Mouse (Mus musculus) heart, postnatal 36 days (tissue): ENCODE data around the gene Scaf11. TPM values are rescaled to one million over a fixed set of nuclear protein-coding genes. Genes with fewer than 3 reads are reported as not detected.
A peak's percentile ranks its signal among the peaks of the same experiment; 100 is the strongest.
"Not testable (repeated sequence)": the region's sequence is repeated elsewhere in the genome, so short reads cannot be mapped to it uniquely, and the experiment has no call there.

Source experiments
- DNase-seq, 2 experiments: peaks; one replicate each; pipeline ENCODE4 v3.0.0; 2021 to 2022
- intact Hi-C: fragments of 180-260 bp; cut with DNase I; formaldehyde crosslinking; loops from one replicate; pipeline ENCODE4 v1.15.1; 2025
- total RNA-seq, 2 experiments: library from RNA; stranded (reverse); gene quantifications; 2 replicates each; pipeline ENCODE4 v1.2.3; 2021

Scaf11 gene
- total RNA-seq, 2 experiments from 2014 or later, result 47.0 to 54.8 TPM

- intact Hi-C loops, result no loop called here
- DNase-seq, result no peak
Measured at GRCm38 (mm10) chr15:96466362-96466903, 5.8 kb upstream of the Scaf11 start.

- DNase-seq, result no peak
- intact Hi-C loops, result no loop called here
Measured at GRCm38 (mm10) chr15:96465076-96465475, 4.4 kb upstream of the Scaf11 start.

- intact Hi-C loops, result no loop called here
- DNase-seq, result no peak
Measured at GRCm38 (mm10) chr15:96463821-96464220, 3.2 kb upstream of the Scaf11 start.

- intact Hi-C loops, result no loop called here
- DNase-seq, result no peak
Measured at GRCm38 (mm10) chr15:96462611-96463010, 2.0 kb upstream of the Scaf11 start.

DNA sequence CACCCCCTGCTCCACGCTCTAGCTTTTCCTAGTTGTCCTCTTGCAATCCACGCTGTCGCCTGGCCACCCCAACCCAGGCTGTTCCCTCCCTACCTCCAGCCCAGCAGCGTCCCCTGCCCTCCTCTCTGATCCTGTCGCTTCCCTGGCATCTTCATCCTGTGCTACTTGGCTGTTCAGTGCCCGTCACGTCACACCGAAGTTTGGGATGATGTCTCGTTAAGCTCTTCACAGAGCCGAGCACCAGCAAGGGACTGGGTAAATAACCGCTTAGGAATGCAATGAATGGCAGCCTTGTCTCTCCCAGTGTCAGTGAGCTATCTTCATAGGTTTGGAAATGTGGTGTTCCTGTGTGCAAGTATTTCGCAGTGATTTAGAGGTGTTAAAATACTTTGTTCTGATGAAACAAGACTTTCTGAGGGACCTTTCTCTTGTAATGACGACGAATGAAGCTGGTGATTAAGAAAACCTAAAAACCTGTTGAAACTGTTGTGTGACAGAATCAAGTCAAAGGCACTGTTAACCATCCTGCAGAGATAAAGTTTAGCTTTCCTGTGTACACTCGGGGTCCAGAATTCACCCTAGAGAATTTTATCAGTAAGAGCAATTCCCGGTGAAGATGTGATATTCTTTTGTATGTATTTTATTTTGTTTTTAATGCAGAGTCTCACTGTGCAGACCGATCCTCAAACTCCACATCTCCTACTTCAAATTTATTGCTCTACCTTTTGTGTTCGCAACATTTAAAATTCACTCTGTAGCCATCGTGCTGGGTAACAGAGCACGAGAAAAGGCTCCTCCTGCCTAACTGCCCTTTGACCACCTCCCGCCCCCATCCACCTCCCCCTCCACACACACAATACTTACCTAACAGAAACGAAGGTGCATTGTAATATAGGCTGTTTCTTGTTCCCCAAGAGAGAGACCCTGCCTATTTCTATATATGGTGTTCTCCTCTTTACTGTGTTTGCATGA lies 1.2 kb upstream of the Scaf11 start:
- no peak for DNase-seq
- intact Hi-C loops, result loop anchor here (2.0 kb wide), 1 partner anchor 177 kb away; no protein-coding TSS in a partner anchor

GRCm38 (mm10) chr15:96460451-96460729 lies 253 bp downstream of the Scaf11 start:
- DNase-seq, result no peak
- intact Hi-C loops, result loop anchor here (2.0 kb wide), 1 partner anchor 176 kb away; no protein-coding TSS in a partner anchor

DNA sequence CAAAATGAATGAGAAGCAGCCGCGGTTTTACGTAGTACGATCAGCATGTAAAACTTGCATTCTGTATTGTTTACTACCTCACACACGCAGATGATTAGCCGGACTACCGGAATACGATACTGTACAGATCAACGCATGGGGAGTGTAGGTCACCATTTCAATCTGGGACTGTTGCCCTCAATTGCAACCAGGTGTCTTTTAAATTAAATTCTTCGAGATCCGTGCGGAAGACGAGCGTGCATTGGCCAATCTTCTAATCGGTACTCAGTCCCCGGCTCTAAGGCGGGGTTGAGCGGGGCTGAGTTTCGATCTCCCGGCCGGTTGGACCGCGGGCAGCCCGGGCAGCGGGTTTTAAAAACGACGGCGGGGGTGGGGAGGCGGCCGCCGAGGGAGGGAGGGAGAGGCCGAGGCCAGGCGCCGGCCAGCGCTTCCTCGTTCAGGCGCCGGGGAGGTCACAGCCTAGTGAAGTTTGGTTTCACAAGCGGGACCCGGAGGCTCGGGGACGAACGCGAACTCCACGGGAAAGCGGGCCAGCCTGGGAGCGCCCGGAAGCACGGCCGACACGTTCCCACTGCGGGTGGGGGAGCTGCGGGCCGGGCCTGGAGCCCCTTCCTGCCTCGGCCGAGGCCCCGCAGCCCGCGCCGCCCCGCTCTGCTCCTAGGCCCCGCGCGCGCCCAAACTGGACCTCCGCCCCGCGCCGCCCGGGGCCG lies 747 bp downstream of the Scaf11 start:
- peak; percentile 71 to 79 for DNase-seq
- intact Hi-C loops, result loop anchor here (2.0 kb wide), 1 partner anchor 175 kb away; no protein-coding TSS in a partner anchor

GRCm38 (mm10) chr15:96458273-96458672 lies 2.4 kb downstream of the Scaf11 start:
- intact Hi-C loops, result no loop called here
- DNase-seq, result no peak

GRCm38 (mm10) chr15:96457338-96457664 lies 3.3 kb downstream of the Scaf11 start:
- no peak for DNase-seq
- intact Hi-C loops, result no loop called here

DNA sequence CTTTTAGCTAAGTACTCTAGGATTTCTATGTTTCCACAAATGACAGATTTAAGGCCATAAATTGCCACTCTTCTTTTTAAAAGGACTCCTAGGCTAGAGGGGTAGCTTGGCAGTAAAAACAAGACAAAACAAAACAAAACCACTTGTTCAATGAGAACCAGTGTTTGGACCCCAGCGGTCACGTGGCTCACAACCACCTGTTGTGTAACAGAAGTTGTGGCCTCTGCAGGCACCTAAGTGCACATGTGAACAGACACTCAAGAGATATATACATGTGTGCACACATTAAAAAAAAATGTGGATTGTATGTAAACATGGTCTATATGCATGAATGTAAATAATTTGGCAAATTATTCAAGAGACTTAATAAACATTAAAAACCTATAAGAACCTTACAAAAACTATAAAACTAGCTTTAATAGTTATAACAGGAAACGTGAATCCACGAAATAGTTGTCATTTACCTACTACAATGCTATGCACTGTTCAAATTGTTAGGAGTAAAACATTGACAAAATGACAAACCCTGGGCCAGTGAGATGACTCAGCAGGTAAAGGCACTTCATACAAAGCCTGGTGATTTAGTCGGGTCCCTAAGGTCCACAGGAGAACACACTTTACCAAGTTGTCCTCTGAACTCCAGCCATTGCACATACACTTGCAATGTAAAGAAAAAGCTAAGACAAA lies 3.8 kb downstream of the Scaf11 start:
- intact Hi-C loops, result no loop called here
- DNase-seq, result no peak

- no peak for DNase-seq
- intact Hi-C loops, result no loop called here
Measured at GRCm38 (mm10) chr15:96455595-96456214, 4.9 kb downstream of the Scaf11 start.

GRCm38 (mm10) chr15:96453346-96453745 lies 7.3 kb downstream of the Scaf11 start:
- DNase-seq, result no peak
- intact Hi-C loops, result no loop called here

DNA sequence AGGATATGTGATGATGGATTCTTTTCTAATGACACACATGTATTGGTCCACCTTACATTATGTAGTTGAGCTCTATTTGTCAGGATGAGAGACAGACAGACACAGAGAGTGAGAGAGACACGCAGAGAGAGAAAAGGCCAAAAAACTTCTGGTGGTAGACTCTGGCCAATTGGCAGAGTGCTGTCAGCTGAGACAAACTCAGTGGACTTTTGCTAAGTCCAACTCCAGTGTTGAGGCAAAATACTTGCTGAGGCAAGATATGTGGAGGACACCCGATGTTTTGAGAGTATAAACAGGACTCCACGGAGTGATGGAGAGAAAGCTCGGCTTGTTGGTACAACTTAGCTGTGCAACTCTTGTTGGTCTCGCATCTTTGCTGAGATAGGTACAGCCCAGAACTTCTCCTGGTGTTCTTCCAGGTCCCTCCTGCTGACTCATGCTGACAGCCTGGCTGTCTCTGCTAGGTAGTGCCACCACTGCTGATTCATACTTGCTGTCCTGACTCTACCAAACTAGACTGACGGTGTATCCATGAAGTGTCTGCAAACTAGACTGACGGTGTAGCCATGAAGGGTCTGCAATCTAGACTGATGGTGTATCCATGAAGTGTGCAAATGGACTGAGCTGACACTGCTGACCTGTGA lies 11.9 kb downstream of the Scaf11 start:
- no peak for DNase-seq
- intact Hi-C loops, result no loop called here

- no peak for DNase-seq
- intact Hi-C loops, result no loop called here
Measured at GRCm38 (mm10) chr15:96446785-96447184, 13.9 kb downstream of the Scaf11 start.

GRCm38 (mm10) chr15:96441480-96441879 lies 19.2 kb downstream of the Scaf11 start:
- intact Hi-C loops, result not testable (repeated sequence)

DNA sequence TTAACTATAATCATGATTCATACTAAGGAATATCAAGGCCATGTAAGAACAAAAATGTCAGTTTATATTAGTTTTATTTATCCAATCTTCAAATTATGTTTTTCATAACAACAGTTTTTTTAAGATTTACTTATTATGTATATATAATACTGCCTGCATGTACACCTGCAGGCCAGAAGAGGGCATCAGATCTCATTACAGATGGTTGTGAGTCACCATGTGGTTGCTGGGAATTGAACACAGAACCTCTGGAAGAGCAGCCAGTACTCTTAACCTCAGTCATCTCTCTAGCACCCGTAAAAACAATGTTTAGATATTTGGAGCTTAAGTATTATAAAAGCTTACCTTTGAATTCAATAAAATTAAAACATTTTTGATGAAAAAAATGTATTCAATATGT lies 26.4 kb downstream of the Scaf11 start:
- DNase-seq, result no peak
- intact Hi-C loops, result no loop called here

More at GRCm38 (mm10) chr15:96441480-96441879, 19.2 kb downstream of the Scaf11 start:
- not testable (repeated sequence) for DNase-seq

- no peak for DNase-seq
- intact Hi-C loops, result no loop called here
Measured at GRCm38 (mm10) chr15:96419920-96420319, 40.7 kb downstream of the Scaf11 start.

- intact Hi-C loops, result no loop called here
- peak in 1 of 2 experiments; percentile 30 for DNase-seq
Measured at GRCm38 (mm10) chr15:96418161-96418560, 42.5 kb downstream of the Scaf11 start.

DNA sequence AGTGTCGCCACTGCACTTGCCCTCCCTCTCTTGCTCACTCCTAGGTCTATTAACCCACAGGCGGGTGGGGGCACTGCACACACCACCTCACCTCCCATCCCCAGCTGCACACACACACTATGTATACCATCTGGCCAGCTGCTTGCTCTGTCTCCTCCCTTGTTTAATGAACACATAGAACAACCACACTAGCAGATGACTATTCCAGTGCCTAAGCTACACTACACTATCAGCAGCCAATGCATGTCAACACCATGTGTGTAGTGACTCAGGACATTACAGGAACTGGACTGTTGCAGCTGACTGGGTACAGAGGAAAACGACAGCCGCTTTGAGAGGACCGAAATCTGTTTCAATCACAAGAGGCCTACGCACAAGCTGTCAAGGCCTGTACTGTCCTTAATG lies 51.9 kb downstream of the Scaf11 start:
- intact Hi-C loops, result no loop called here
- no peak for DNase-seq

GRCm38 (mm10) chr15:96407151-96407550 lies 53.5 kb downstream of the Scaf11 start:
- DNase-seq, result no peak
- intact Hi-C loops, result no loop called here
